Mouse (Mus musculus): Measurements from ENCODE around the gene Prodh2.
"Not testable (repeated sequence)": the region's sequence is repeated elsewhere in the genome, so short reads cannot be mapped to it uniquely, and the experiment has no call there.

Prodh2 gene

DNA sequence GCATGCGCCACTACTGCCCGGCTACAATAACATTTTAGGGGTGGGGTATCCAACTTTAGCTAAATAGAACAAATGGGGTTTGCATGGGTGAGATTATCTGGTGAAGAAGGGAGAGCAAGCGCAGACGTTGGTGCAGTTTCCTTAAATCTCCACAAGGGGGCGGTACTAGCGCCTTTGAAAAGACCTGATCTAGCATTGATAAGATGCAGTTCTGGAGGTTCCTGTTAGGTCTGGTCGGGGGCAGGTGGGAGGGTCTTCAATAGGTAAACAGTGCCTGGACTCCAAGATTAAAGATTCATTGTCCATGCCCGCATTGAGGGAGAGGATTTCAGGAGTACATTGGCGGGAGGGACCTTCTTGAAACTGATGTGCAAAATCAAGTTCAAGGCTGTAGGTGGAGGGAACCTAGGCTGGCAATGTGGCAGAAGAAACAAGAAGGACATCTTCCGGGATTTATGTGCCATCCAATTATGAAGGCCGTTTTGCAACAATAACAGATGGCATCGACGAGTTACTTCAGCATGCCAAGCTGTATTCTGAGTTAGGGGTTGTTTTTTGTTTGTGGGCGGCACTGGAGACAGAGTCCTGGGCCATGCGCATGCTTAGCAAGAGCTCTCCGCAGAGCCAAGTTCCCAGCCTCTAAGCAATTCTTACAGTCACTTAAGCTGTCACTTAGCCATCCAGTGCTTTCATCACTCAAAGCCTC lies 3.0 kb upstream of the Prodh2 start:
- DNase-seq = peak; percentile 74 to 80

- DNase-seq = no peak
Measured at GRCm38 (mm10) chr7:30490957-30491307, 2.5 kb upstream of the Prodh2 start.

DNA sequence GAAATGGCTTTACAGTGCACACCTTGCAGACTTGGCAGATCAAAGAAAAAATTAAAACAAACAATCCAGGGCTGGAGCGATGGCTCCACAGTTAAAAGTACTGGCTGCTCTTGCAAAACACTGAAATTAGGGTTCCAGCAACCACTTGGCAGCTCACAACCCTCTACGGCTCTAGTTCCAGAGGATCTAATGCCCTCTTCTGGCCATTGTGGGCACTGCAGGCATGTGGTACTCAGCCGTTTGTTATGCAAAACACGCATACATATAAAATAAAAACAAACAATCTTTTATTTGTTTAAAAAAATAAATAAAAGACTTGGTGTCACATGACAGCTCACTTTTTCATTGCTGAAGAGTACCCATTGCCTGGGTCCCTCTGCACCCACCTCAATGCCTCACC lies 657 bp upstream of the Prodh2 start:
- peak; percentile 94 to 97 for DNase-seq

GRCm38 (mm10) chr7:30495506-30496042 lies 2.2 kb downstream of the Prodh2 start:
- DNase-seq = not testable (repeated sequence)

DNA sequence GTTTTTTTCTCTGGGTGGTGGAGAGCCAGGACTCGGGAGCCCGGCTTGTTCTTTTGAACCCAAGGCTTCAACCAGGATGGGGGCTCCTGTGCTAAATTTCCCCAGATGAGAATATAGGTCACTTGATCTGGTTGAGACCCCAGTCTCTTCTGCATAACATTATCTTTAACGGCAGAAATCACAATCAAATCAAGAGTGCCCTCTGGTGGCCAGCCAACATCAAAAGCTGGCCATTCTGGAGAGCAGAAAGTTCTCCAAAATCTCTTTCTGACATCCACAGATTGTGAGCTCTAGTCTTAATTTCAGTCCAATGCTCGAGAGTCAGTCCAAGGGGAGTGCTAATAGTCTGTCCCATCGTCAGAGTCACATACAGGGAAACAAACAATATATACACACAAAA lies 7.7 kb downstream of the Prodh2 start:
- peak in 1 of 2 experiments; percentile 20 for DNase-seq

DNA sequence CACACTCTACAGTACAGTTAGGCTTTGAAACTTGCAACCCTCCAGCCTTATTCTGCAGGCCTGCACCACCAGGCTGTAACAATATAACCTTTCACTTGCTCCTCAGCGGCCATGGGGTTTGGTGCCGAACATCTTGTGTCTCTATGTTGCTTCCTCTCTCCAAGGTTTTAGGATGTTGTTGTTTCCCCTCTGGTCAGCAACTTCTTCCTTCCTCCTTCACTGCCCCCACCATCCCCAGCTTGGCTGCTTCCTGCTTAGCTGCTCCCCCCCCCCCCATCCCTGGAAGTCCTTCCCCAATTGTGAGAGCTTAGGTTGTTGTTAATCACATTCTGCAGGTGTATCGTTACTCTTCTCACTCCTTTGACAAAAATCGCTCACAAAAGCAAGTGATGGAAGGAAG lies 14.6 kb downstream of the Prodh2 start:
- no peak for DNase-seq

- no peak for DNase-seq
Measured at GRCm38 (mm10) chr7:30515003-30515760, 21.8 kb downstream of the Prodh2 start.

GRCm38 (mm10) chr7:30518325-30518724 lies 24.9 kb downstream of the Prodh2 start:
- DNase-seq = no peak

- peak; percentile 38 to 66 for DNase-seq
Measured at GRCm38 (mm10) chr7:30520396-30520795, 27.0 kb downstream of the Prodh2 start.

GRCm38 (mm10) chr7:30520856-30521255 lies 27.4 kb downstream of the Prodh2 start:
- peak; percentile 75 to 77 for DNase-seq

DNA sequence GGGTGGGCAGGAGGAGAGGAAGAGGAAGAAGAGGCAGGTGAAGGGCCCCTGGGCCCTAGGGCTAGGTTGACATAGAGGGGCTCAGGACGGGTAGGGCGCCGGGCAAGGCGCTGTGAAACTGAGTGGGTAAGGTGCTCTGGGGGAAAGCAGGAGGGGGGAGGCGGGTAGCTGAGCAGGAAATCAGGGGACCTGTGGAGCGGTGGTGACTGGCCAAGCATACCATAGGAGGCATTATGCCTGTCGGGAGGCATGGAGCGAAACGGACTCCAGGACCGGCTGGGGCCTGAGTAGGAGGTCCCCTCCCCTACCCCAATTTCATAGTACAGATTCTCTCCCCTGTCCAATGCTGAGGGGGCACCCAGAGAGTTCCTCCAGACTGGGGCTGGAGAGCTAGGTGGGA lies 29.4 kb downstream of the Prodh2 start:
- DNase-seq = no peak

GRCm38 (mm10) chr7:30524487-30524886 lies 31.1 kb downstream of the Prodh2 start:
- DNase-seq = no peak

DNA sequence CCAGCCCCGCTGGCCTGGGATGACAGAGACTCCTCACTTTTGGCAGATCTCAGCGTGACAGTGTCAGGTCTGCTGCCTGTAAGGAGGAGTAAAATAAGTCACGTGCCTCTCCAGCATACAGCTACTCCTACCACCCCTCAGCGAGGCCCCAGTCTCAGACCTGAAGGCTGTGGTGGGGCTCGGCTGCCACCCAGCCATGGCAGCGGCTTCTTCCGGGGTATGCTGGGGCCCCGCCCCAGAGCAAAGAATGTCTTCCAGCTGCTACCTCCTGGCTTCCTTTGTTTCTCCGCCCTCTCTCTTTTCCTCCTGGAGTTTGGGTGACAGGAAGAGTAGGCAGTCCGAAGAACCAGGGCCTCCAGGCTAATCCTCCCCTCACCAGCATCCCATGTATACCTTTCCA lies 32.5 kb downstream of the Prodh2 start:
- no peak for DNase-seq

DNA sequence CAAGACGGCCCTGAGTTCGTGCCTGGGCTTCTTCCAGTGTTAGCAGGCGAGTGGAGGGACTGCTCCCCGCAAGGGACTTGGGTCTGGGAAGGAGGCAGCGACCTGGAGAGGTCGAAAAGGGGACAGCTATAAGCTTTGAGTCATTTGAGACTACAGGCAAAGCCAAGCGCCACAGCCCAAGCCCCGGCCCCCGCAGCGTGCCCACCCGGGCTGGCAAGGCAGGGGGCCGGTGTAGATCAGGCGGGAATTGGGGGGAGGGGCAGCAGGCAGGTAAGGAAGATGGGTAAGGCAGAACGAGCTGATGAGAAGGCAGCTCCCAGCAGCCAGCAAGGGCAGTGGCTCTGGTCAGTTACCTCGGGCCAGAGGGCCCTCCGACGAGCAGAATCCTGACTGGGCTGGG lies 33.0 kb downstream of the Prodh2 start:
- DNase-seq = no peak

DNA sequence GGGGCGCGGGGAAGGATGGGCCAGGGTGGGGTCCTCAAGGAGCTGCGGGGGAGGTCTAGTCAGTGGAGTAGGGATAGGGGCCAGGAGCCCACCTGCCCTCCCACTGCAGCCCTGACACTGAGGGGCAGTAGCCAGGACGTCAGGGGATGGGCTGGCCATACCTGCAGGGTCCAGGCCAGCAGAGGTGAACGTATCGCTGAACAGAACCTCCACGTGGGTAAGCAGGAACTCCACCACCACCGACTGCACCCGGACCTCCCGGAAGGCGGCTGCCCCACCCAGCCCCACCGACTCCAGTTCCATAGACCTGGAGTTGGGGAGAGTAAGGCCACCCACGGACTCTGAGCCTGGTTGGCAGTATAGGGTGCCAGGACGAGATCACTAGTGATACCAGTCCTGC lies 33.6 kb downstream of the Prodh2 start:
- DNase-seq = no peak

- DNase-seq = no peak
Measured at GRCm38 (mm10) chr7:30531291-30531815, 37.9 kb downstream of the Prodh2 start.

- peak in 1 of 2 experiments; percentile 44 for DNase-seq
Measured at GRCm38 (mm10) chr7:30532931-30533330, 39.5 kb downstream of the Prodh2 start.

GRCm38 (mm10) chr7:30533941-30534632 lies 40.7 kb downstream of the Prodh2 start:
- DNase-seq = peak in 1 of 2 experiments; percentile 33

- DNase-seq = peak; percentile 98 to 99
Measured at GRCm38 (mm10) chr7:30534633-30535577, 41.5 kb downstream of the Prodh2 start, which contains the start of gene Arhgap33. Arhgap33 (minus strand) TSS chr7:30535060.

DNA sequence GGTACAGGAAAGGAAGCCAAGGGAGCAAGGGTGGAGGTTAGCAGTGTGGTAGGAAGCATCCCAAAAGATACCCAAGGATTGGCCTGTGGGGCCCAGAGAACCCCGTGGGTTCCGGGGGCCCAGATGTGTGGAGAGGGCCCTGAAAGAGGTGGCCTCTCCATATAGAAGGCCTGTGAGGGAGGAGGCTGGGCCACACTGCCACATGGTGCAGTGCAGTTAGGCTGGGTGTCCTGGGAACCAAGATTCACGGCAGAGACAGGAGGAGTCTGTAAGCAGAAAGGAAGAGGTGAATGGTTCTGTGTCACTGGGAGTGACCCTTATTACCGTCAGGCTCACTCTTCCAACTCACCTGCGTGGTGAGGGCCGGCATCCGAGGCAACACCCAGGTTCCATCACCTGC lies 47.1 kb downstream of the Prodh2 start:
- DNase-seq = no peak

DNA sequence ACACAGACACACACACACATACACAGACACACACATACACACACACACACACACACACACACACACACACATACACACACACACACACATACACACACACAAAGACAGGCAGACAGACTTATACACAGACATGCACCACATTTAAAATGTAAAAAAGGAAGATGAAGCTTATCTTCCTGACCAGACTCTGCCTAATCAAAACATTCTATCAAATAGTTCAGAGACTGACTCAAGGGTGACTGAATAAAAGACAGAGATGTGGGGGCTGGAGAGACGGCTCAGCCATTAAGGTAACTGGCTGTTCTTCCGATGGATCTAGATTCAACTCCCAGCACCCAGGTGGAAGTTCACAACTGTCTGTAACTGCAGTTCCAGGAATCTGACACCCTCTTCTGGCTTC lies 50.9 kb downstream of the Prodh2 start:
- no peak for DNase-seq

GRCm38 (mm10) chr7:30549880-30550279 lies 56.5 kb downstream of the Prodh2 start:
- DNase-seq = no peak

All from cerebellum, postnatal 14 days (tissue).